Comparison of ENCODE assay signal across 8 mouse cellular contexts in genomic region chr5:96373986-96374901, GRCm38 (mm10). TPM values are rescaled to one million over a fixed set of nuclear protein-coding genes. Genes with fewer than 3 reads are reported as not detected.
DNase-seq lines count a peak whose midpoint lies in the region; ATAC-seq and TF ChIP-seq lines count a peak whose summit lies in the region.

No protein-coding gene starts in this region.

- under 1% methylated on average over 83 of the region's 84 CpGs for WGBS in lung, adult 2 months

- H3K4me1 ChIP-seq in lung, adult 2 months (ENCODE audit: control insufficient read depth, insufficient read depth, low read length), result peaks cover 6% of the 10 kb centered on the region

- DNase-seq in ES-CJ7 (ENCODE audit: low read depth, low spot score), result peak; percentile 69
- DNase-seq in cerebellum, adult 9-10 months, result peak; percentile 8
- peak; percentile 20 to 63 for DNase-seq in frontal cortex, adult 2 months (ENCODE audit: extremely low spot score in 1 of 2, low spot score in 1 of 2)
- DNase-seq in layer of hippocampus, adult 9-11 months, result peak; percentile 63
- DNase-seq in lung, adult 2 months, result peak; percentile 57
- DNase-seq in ovary, adult 18-20 months (ENCODE audit: low spot score), result peak; percentile 51
- peak; percentile 71 for DNase-seq in urinary bladder, postnatal 14 days (ENCODE audit: low spot score)

- no peak for TF ChIP-seq POLR2A in lung, adult 2 months (IDR thresholded peaks at IDR 0.05; ENCODE audit: borderline replicate concordance, extremely low read depth, low read depth, low read length)

- peak overlapping the region; percentile 46 for H3K4me3 ChIP-seq in lung, adult 2 months (replicated peaks; ENCODE audit: extremely low read depth, low read depth, low read length)

- ATAC-seq in hematopoietic stem cell, adult 5-6 weeks (replicated peaks in 1 of 2; ENCODE audit: insufficient read depth in 1 of 2, low FRiP score in 2 of 2, low TSS enrichment in 1 of 2, low read depth in 1 of 2, poor library complexity in 2 of 2, severe bottlenecking in 2 of 2), result peak; percentile 28 to 62; a peak in 3 of 4 replicates

- no peak for TF ChIP-seq CTCF in lung, adult 2 months (IDR thresholded peaks at IDR 0.05; ENCODE audit: insufficient read depth, low read length)

RNA-seq across cellular contexts. Expression of gene Fras1, which starts 0.5 kb away (rescaled TPM):
- 7.6 and 9.0 TPM in 2 replicates for polyA plus RNA-seq in frontal cortex, adult 2 months (2012; rRNA removed)
- not detected in 2 replicates for total RNA-seq in hematopoietic stem cell, adult 5-6 weeks (2017)
- polyA plus RNA-seq in lung, adult 2 months (2012; rRNA removed), result 2.0 and 2.2 TPM in 2 replicates

Comparison
In these comparisons a context has a peak if more than half of its experiments do, and no peak if none do; other contexts are left out.
1. Peak in every context shown above with its lines: DNase-seq, ATAC-seq and H3K4me3 ChIP-seq.
2. DNase-seq: peak in every context shown above with its lines; median percentile 71 in urinary bladder, postnatal 14 days; 69 in ES-CJ7; 63 in layer of hippocampus, adult 9-11 months; 57 in lung, adult 2 months; 51 in ovary, adult 18-20 months; 42 in frontal cortex, adult 2 months; 8 in cerebellum, adult 9-10 months.